Mouse (Mus musculus) lung, embryonic 16.5 days (tissue): ENCODE measurements around the gene Scyl2. TPM values are rescaled to one million over a fixed set of nuclear protein-coding genes. Genes with fewer than 3 reads are reported as not detected.

Experiments
- ATAC-seq: fragments of 200-750 bp; cut with Nextera tagmentation; 2 replicates; pipeline ENCODE4 v1.8.0; 2017; ENCODE audit warnings: low read depth, mild to moderate bottlenecking, moderate library complexity
- H3K27ac ChIP-seq: fragments of 300-500 bp; sonication (generic); 2 replicates; pipeline ENCODE4 v1.5.1; 2014; ENCODE audit warnings: mild to moderate bottlenecking, control low read depth, low read length
- H3K27me3 ChIP-seq: fragments of 300-500 bp; sonication (generic); 2 replicates; pipeline ENCODE4 v1.6.1; 2014; ENCODE audit warnings: low read depth, low read length, mixed read lengths; ENCODE audit not compliant: control insufficient read depth, insufficient read depth
- H3K36me3 ChIP-seq: fragments of 300-500 bp; sonication (generic); 2 replicates; pipeline ENCODE4 v1.6.1; 2014; ENCODE audit warnings: low read length; ENCODE audit not compliant: control insufficient read depth, insufficient read depth
- H3K4me1 ChIP-seq: fragments of 300-500 bp; sonication (generic); replicated peaks from 2 replicates; pipeline ENCODE4 v1.6.1; 2014; ENCODE audit warnings: low read length, mixed read lengths; ENCODE audit not compliant: control insufficient read depth, insufficient read depth
- H3K4me2 ChIP-seq: fragments of 300-500 bp; sonication (generic); 2 replicates; pipeline ENCODE4 v1.6.1; 2014; ENCODE audit warnings: low read depth, low read length, control low read depth
- H3K4me3 ChIP-seq: fragments of 300-500 bp; sonication (generic); 2 replicates; pipeline ENCODE4 v1.5.1; 2014; ENCODE audit warnings: mild to moderate bottlenecking, low read length, control low read depth
- H3K9ac ChIP-seq: fragments of 300-500 bp; sonication (generic); 2 replicates; pipeline ENCODE4 v1.6.1; 2014; ENCODE audit warnings: low read length, control low read depth
- H3K9me3 ChIP-seq: fragments of 300-500 bp; sonication (generic); 2 replicates; pipeline ENCODE4 v1.6.1; 2016; ENCODE audit warnings: low read length; ENCODE audit not compliant: control insufficient read depth
- WGBS: fragments of 180-500 bp; shearing (Covaris S2); extraction: QIAGEN DNeasy Blood & Tissue Kit; methylation state at CpG from one replicate; pipeline ENCODE4 v1.1.7; 2014; 5-methylcytosine and 5-hydroxymethylcytosine counted together
- polyA plus RNA-seq: library from polyadenylated mRNA; unstranded; fragments of >200 nt; fragmentation: Nextera tagmentation; extraction: Ambion mirVana; gene quantifications from 2 replicates; pipeline ENCODE4 v1.2.1, GENCODE M21; 2015

Gene Scyl2
- polyA plus RNA-seq, 1 experiment from 2014 or later: 7.7 TPM

DNA sequence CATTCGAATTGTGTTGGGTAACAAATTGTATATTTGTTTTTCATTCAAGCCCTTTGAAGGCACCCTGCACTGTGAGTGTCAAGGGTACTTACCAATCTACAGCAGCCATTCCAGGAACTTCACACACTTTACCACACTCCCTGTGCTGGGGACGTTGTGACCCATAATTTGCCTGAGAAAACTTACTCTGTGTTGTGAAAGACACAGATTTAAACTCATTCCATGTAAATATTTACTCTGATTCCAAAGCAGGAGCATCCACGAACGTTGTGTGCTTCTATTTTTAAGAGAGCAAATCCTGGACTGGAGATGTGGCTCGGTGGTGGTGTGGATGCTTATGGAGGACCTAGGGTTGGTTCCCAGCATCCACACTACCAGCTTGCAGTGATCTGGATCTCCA is 54.3 kb downstream of the Scyl2 start:
- Histone ChIP-seq H3K36me3 (no peaks in the 10 kb centered on the region), H3K27me3 (no peaks in the 10 kb centered on the region), H3K27ac (no peak overlapping the region), H3K9me3 (no peaks in the 10 kb centered on the region), H3K4me2 (no peak overlapping the region), H3K4me3 (no peak overlapping the region), H3K4me1 (no peaks in the 10 kb centered on the region), H3K9ac (no peak overlapping the region)
- WGBS: 44% methylated on average over 5 of the region's 5 CpGs
- ATAC-seq: no peak

GRCm38 (mm10) chr10:89630564-89630963 is 55.5 kb downstream of the Scyl2 start:
- Histone ChIP-seq H3K4me3 (no peak overlapping the region), H3K27ac (no peak overlapping the region), H3K9me3 (no peaks in the 10 kb centered on the region), H3K4me1 (no peaks in the 10 kb centered on the region), H3K27me3 (no peaks in the 10 kb centered on the region), H3K36me3 (no peaks in the 10 kb centered on the region), H3K9ac (no peak overlapping the region), H3K4me2 (no peak overlapping the region)
- no peak for ATAC-seq
- 90% methylated on average over 1 of the region's 1 CpGs for WGBS

DNA sequence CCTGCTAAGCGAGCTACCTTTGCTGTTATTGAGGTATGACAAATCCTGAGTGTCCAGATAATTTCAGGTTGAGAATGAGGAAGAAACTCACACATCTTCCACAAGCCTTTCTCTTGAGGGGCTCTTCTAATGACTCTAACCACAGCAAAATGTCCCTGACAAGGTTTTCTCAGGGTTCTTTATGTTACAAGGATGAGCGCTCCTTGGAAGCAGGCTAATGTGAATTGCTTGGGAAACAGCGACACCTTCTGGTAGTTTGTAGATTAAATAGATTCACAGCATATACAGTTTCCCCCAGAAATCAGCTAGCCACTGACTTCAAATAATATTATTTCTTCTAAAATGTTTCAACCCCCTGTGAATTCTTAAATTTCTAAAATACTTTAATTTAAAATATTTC is 56.0 kb downstream of the Scyl2 start:
- 0 out of 2 replicates have a peak, but pooled peaks have one; percentile 47 for ATAC-seq
- H3K36me3 ChIP-seq: no peaks in the 10 kb centered on the region
- WGBS: 31% methylated on average over 3 of the region's 3 CpGs

DNA sequence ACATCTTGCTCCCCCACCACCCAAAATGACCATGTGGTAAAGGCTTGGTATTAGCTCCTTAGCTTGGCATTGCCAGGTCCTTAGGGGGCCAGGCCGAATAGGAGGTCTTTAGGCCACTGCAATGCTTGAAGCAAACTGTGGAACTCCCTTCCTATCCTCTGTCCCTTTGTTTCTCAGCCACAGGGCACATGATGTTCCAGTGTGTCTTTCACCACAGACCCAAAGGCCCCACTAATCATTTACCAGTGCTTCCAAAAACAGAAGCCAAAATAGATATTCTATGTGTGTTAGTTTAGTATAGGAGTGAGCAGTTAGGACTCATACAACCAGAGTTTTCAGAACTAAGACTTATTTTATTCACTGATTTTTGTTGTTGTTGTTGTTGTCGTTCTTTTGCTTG is 59.4 kb downstream of the Scyl2 start:
- H3K27ac ChIP-seq: no peak overlapping the region
- H3K4me1 ChIP-seq: no peaks in the 10 kb centered on the region
- no peaks in the 10 kb centered on the region for H3K36me3 ChIP-seq
- no peak overlapping the region for H3K9ac ChIP-seq
- no peak overlapping the region for H3K4me2 ChIP-seq
- no peaks in the 10 kb centered on the region for H3K9me3 ChIP-seq
- no peak for ATAC-seq
- no peak overlapping the region for H3K4me3 ChIP-seq
- 89% methylated on average over 2 of the region's 2 CpGs for WGBS
- no peaks in the 10 kb centered on the region for H3K27me3 ChIP-seq

More for the DNA sequence above, 56.0 kb downstream of the Scyl2 start:
- no peak overlapping the region for H3K4me2 ChIP-seq
- no peaks in the 10 kb centered on the region for H3K4me1 ChIP-seq
- H3K27me3 ChIP-seq: no peaks in the 10 kb centered on the region
- no peak overlapping the region for H3K4me3 ChIP-seq
- H3K9me3 ChIP-seq: no peaks in the 10 kb centered on the region
- H3K27ac ChIP-seq: no peak overlapping the region
- H3K9ac ChIP-seq: no peak overlapping the region

- no peaks in the 10 kb centered on the region for H3K9me3 ChIP-seq
- H3K27me3 ChIP-seq: no peaks in the 10 kb centered on the region
- no peak overlapping the region for H3K4me2 ChIP-seq
- no peak for ATAC-seq
- H3K9ac ChIP-seq: no peak overlapping the region
- H3K27ac ChIP-seq: no peak overlapping the region
- 60% methylated on average over 2 of the region's 2 CpGs for WGBS
- H3K4me3 ChIP-seq: no peak overlapping the region
- no peaks in the 10 kb centered on the region for H3K4me1 ChIP-seq
- H3K36me3 ChIP-seq: no peaks in the 10 kb centered on the region
Measured at GRCm38 (mm10) chr10:89624196-89624595, 61.9 kb downstream of the Scyl2 start.

GRCm38 (mm10) chr10:89621129-89621528 is 65.0 kb downstream of the Scyl2 start, which contains the start of gene Slc17a8:
Slc17a8 (minus strand) TSS chr10:89621253.
- no peak within 1 kb of the TSS for H3K27ac ChIP-seq
- 22% methylated on average over 7 of the region's 7 CpGs for WGBS
- no peaks in the 10 kb centered on the region for H3K9me3 ChIP-seq
- H3K4me1 ChIP-seq: no peaks in the 10 kb centered on the region
- H3K27me3 ChIP-seq: no peaks in the 10 kb centered on the region
- ATAC-seq: no peak
- 0 out of 2 replicates have a peak within 1 kb of the TSS, but pooled peaks have one; percentile 11 for H3K9ac ChIP-seq
- no peaks in the 10 kb centered on the region for H3K36me3 ChIP-seq
- H3K4me3 ChIP-seq: no peak within 1 kb of the TSS
- no peak within 1 kb of the TSS for H3K4me2 ChIP-seq

- H3K4me1 ChIP-seq: no peaks in the 10 kb centered on the region
- H3K9ac ChIP-seq: no peak overlapping the region
- H3K4me3 ChIP-seq: no peak overlapping the region
- ATAC-seq: no peak
- no peaks in the 10 kb centered on the region for H3K36me3 ChIP-seq
- no peak overlapping the region for H3K27ac ChIP-seq
- no peaks in the 10 kb centered on the region for H3K27me3 ChIP-seq
- WGBS: 45% methylated on average over 5 of the region's 5 CpGs
- H3K9me3 ChIP-seq: no peaks in the 10 kb centered on the region
- no peak overlapping the region for H3K4me2 ChIP-seq
Measured at GRCm38 (mm10) chr10:89599311-89599710, 86.8 kb downstream of the Scyl2 start.

- H3K4me1 ChIP-seq: no peaks in the 10 kb centered on the region
- no peak overlapping the region for H3K27ac ChIP-seq
- no peaks in the 10 kb centered on the region for H3K36me3 ChIP-seq
- no peak overlapping the region for H3K4me3 ChIP-seq
- no peaks in the 10 kb centered on the region for H3K27me3 ChIP-seq
- WGBS: 71% methylated on average over 4 of the region's 4 CpGs
- ATAC-seq: no peak
- H3K9ac ChIP-seq: no peak overlapping the region
- no peak overlapping the region for H3K4me2 ChIP-seq
- H3K9me3 ChIP-seq: no peaks in the 10 kb centered on the region
Measured at GRCm38 (mm10) chr10:89597275-89597674, 88.8 kb downstream of the Scyl2 start.

- 86% methylated on average over 5 of the region's 5 CpGs for WGBS
- Histone ChIP-seq H3K9ac (no peak overlapping the region), H3K4me1 (no peaks in the 10 kb centered on the region)
Measured at GRCm38 (mm10) chr10:89595935-89596334, 90.2 kb downstream of the Scyl2 start.

GRCm38 (mm10) chr10:89595514-89595913 is 90.6 kb downstream of the Scyl2 start:
- H3K27ac ChIP-seq: no peak overlapping the region
- 59% methylated on average over 1 of the region's 1 CpGs for WGBS

More at GRCm38 (mm10) chr10:89595935-89596334, 90.2 kb downstream of the Scyl2 start:
- Histone ChIP-seq H3K4me2 (no peak overlapping the region), H3K36me3 (no peaks in the 10 kb centered on the region), H3K9me3 (no peaks in the 10 kb centered on the region), H3K27me3 (no peaks in the 10 kb centered on the region), H3K4me3 (no peak overlapping the region), H3K27ac (no peak overlapping the region)
- ATAC-seq: no peak

More at GRCm38 (mm10) chr10:89595514-89595913, 90.6 kb downstream of the Scyl2 start:
- no peak overlapping the region for H3K9ac ChIP-seq
- H3K4me1 ChIP-seq: no peaks in the 10 kb centered on the region
- H3K36me3 ChIP-seq: no peaks in the 10 kb centered on the region
- no peak overlapping the region for H3K4me2 ChIP-seq
- no peak overlapping the region for H3K4me3 ChIP-seq
- no peaks in the 10 kb centered on the region for H3K9me3 ChIP-seq
- ATAC-seq: no peak
- H3K27me3 ChIP-seq: no peaks in the 10 kb centered on the region
